Mouse (Mus musculus) midbrain, embryonic 14.5 days (tissue): ENCODE measurements around the gene Mesp1. TPM values are rescaled to one million over a fixed set of nuclear protein-coding genes. Genes with fewer than 3 reads are reported as not detected.

Experiments
- polyA plus RNA-seq: library from polyadenylated mRNA; unstranded; fragments of >200 nt; fragmentation: Nextera tagmentation; extraction: Ambion mirVana; gene quantifications from 2 replicates; pipeline ENCODE4 v1.2.1, GENCODE M21; 2014

Mesp1 gene
- polyA plus RNA-seq, 1 experiment from 2014 or later, result 0.33 TPM

Other genes with a start within 250 kb of the Mesp1 start
- gene Rhcg, start 176.1 kb downstream of the Mesp1 start, polyA plus RNA-seq, result 2.6 and 3.1 TPM in 2 replicates
- gene Ticrr, start 133.6 kb downstream of the Mesp1 start, polyA plus RNA-seq, result 1.3 and 2.5 TPM in 2 replicates
- 1.8 and 2.4 TPM in 2 replicates for gene Kif7, start 78.1 kb downstream of the Mesp1 start, polyA plus RNA-seq
- gene Plin1, start 60.9 kb downstream of the Mesp1 start, polyA plus RNA-seq, result 0.13 and 1.1 TPM in 2 replicates
- gene Pex11a, start 50.7 kb downstream of the Mesp1 start, polyA plus RNA-seq, result 10.1 and 11.4 TPM in 2 replicates
- 0.14 TPM in 1 of 2 replicates, not detected in the other for gene Wdr93, start 50.6 kb downstream of the Mesp1 start, polyA plus RNA-seq
- gene Mesp2, start 16.9 kb upstream of the Mesp1 start, polyA plus RNA-seq, result 1.1 and 1.8 TPM in 2 replicates
- 2.1 and 4.1 TPM in 2 replicates for gene Anpep, start 67.3 kb upstream of the Mesp1 start, polyA plus RNA-seq
- 43.6 and 51.1 TPM in 2 replicates for gene Ap3s2, start 126.9 kb upstream of the Mesp1 start, polyA plus RNA-seq
- gene Arpin, start 141.6 kb upstream of the Mesp1 start, polyA plus RNA-seq, result 15.4 and 17.9 TPM in 2 replicates
- 17.0 and 17.7 TPM in 2 replicates for gene Zfp710, start 231.0 kb upstream of the Mesp1 start, polyA plus RNA-seq